In genomic region chr5:134639269-134639682, GRCm38 (mm10) we compare ENCODE assay signal across 7 mouse cellular contexts. TPM values are rescaled to one million over a fixed set of nuclear protein-coding genes. Genes with fewer than 3 reads are reported as not detected.
DNase-seq lines count a peak whose midpoint lies in the region; ATAC-seq lines count a peak whose summit lies in the region.

Gene Eif4h, minus strand, starts transcription at chr5:134639490.

- WGBS in embryonic facial prominence, embryonic 11.5 days, result under 1% methylated on average over 43 of the region's 52 CpGs
- under 1% methylated on average over 52 of the region's 52 CpGs for WGBS in limb, embryonic 10.5 days
- under 1% methylated on average over 52 of the region's 52 CpGs for WGBS in midbrain, embryonic 13.5 days

- no peaks in the 10 kb centered on the region for H3K27me3 ChIP-seq in embryonic facial prominence, embryonic 11.5 days (ENCODE audit: control insufficient read depth, insufficient read depth, low read length)
- no peaks in the 10 kb centered on the region for H3K27me3 ChIP-seq in limb, embryonic 10.5 days (ENCODE audit: low read depth, poor library complexity, severe bottlenecking)
- no peaks in the 10 kb centered on the region for H3K27me3 ChIP-seq in midbrain, embryonic 13.5 days

- no peaks in the 10 kb centered on the region for H3K9me3 ChIP-seq in embryonic facial prominence, embryonic 11.5 days (replicated peaks; ENCODE audit: control insufficient read depth, low read length)
- no peaks in the 10 kb centered on the region for H3K9me3 ChIP-seq in limb, embryonic 10.5 days (replicated peaks)
- no peaks in the 10 kb centered on the region for H3K9me3 ChIP-seq in midbrain, embryonic 13.5 days

- peak within 1 kb of the TSS; percentile 94 for H3K4me3 ChIP-seq in embryonic facial prominence, embryonic 11.5 days (ENCODE audit: low read depth, low read length)
- peak within 1 kb of the TSS; percentile 100 for H3K4me3 ChIP-seq in limb, embryonic 10.5 days
- H3K4me3 ChIP-seq in midbrain, embryonic 13.5 days (replicated peaks), result peak within 1 kb of the TSS; percentile 100

- peak within 1 kb of the TSS; percentile 71 for H3K4me2 ChIP-seq in embryonic facial prominence, embryonic 11.5 days (ENCODE audit: low read depth, low read length)
- H3K4me2 ChIP-seq in midbrain, embryonic 13.5 days (replicated peaks), result peak within 1 kb of the TSS; percentile 88

- peaks cover 5% of the 10 kb centered on the region; the same call in 1 of the 2 replicates for H3K36me3 ChIP-seq in embryonic facial prominence, embryonic 11.5 days (replicated peaks; ENCODE audit: control insufficient read depth, insufficient read depth, low read depth, low read length)
- H3K36me3 ChIP-seq in limb, embryonic 10.5 days, result peaks cover 32% of the 10 kb centered on the region
- H3K36me3 ChIP-seq in midbrain, embryonic 13.5 days, result peaks cover 20% of the 10 kb centered on the region

- DNase-seq in adrenal gland, postnatal 14 days, result peak; percentile 99
- peak; percentile 97 for DNase-seq in embryonic facial prominence, embryonic 11.5 days (ENCODE audit: low spot score)
- DNase-seq in kidney, adult 11 months, result peak; percentile 96
- DNase-seq in limb, embryonic 10.5 days (ENCODE audit: low spot score), result peak; percentile 99
- peak; percentile 98 for DNase-seq in spleen, adult 12 weeks (ENCODE audit: low spot score)

- peak within 1 kb of the TSS; percentile 82 for H3K27ac ChIP-seq in embryonic facial prominence, embryonic 11.5 days (replicated peaks; ENCODE audit: low read depth, low read length)
- H3K27ac ChIP-seq in limb, embryonic 10.5 days, result peak within 1 kb of the TSS; percentile 99
- peak within 1 kb of the TSS; percentile 95 for H3K27ac ChIP-seq in midbrain, embryonic 13.5 days

- H3K4me1 ChIP-seq in embryonic facial prominence, embryonic 11.5 days (ENCODE audit: control insufficient read depth, insufficient read depth, low read length), result no peaks in the 10 kb centered on the region
- peaks cover 12% of the 10 kb centered on the region for H3K4me1 ChIP-seq in limb, embryonic 10.5 days
- H3K4me1 ChIP-seq in midbrain, embryonic 13.5 days (replicated peaks), result peaks cover 21% of the 10 kb centered on the region

- H3K9ac ChIP-seq in embryonic facial prominence, embryonic 11.5 days (replicated peaks; ENCODE audit: low read length), result peak within 1 kb of the TSS; percentile 99
- peak within 1 kb of the TSS; percentile 100 for H3K9ac ChIP-seq in midbrain, embryonic 13.5 days (replicated peaks)

- ATAC-seq in embryonic facial prominence, embryonic 11.5 days (replicated peaks; ENCODE audit: insufficient number of reproducible peaks, low FRiP score, low TSS enrichment, low read depth), result peak; percentile 92
- ATAC-seq in granulocyte monocyte progenitor cell, adult 5-6 weeks (replicated peaks; ENCODE audit: poor library complexity, severe bottlenecking), result peak; percentile 90
- ATAC-seq in midbrain, embryonic 13.5 days, result peak; percentile 96

RNA-seq across cellular contexts. Expression of gene Eif4h, which starts in this region (rescaled TPM):
- 277 and 309 TPM in 2 replicates for total RNA-seq in adrenal gland, postnatal 14 days (2021)
- polyA plus RNA-seq in embryonic facial prominence, embryonic 11.5 days (2014; fragmentation: Nextera tagmentation; extraction: Ambion mirVana), result 479 and 512 TPM in 2 replicates
- total RNA-seq in granulocyte monocyte progenitor cell, adult 5-6 weeks (2014; fragmentation: Nextera tagmentation), result 226 and 246 TPM in 2 replicates
- total RNA-seq in granulocyte monocyte progenitor cell, adult 5-6 weeks (2017), result 252 and 300 TPM in 2 replicates
- polyA plus RNA-seq in limb, embryonic 10.5 days (2016; fragmentation: Nextera tagmentation; extraction: Ambion mirVana), result 664 and 686 TPM in 2 replicates
- 352 and 382 TPM in 2 replicates for polyA plus RNA-seq in midbrain, embryonic 13.5 days (2015; fragmentation: Nextera tagmentation; extraction: Ambion mirVana)

Comparison
In these comparisons a context has a peak if more than half of its experiments do, and no peak if none do; other contexts are left out.
1. Peak in every context shown above with its lines: DNase-seq, ATAC-seq, H3K4me3 ChIP-seq and H3K27ac ChIP-seq.